Mouse (Mus musculus) thymus, postnatal 36 days (tissue): ENCODE data around the gene Gm5129.
"Not testable (repeated sequence)": the region's sequence is repeated elsewhere in the genome, so short reads cannot be mapped to it uniquely, and the experiment has no call there.

Experiments
- DNase-seq, 2 experiments: peaks; one replicate each; pipeline ENCODE4 v3.0.0; 2022; ENCODE audit warnings: mixed read lengths in 2 of 2

The Gm5129 gene

GRCm38 (mm10) chr5:29735557-29736061, at the start of gene Gm5129, which contains the start of gene Dnajb6:
Gene Gm5129, minus strand, starts transcription at chr5:29735936.
Gene Dnajb6, plus strand, starts transcription at chr5:29735688.
- peak; percentile 96 to 98 for DNase-seq

- DNase-seq: not testable (repeated sequence)
Observed at GRCm38 (mm10) chr5:29784906-29785305, 49.2 kb upstream of the Gm5129 start.

- DNase-seq: no peak
Observed at GRCm38 (mm10) chr5:29782261-29782660, 46.5 kb upstream of the Gm5129 start.

GRCm38 (mm10) chr5:29779733-29780132, 44.0 kb upstream of the Gm5129 start:
- not testable (repeated sequence) for DNase-seq

- no peak for DNase-seq
Observed at GRCm38 (mm10) chr5:29778029-29778428, 42.3 kb upstream of the Gm5129 start.

GRCm38 (mm10) chr5:29775437-29775836, 39.7 kb upstream of the Gm5129 start:
- no peak for DNase-seq

- no peak for DNase-seq
Observed at GRCm38 (mm10) chr5:29773460-29774150, 37.9 kb upstream of the Gm5129 start.

GRCm38 (mm10) chr5:29772651-29773330, 37.1 kb upstream of the Gm5129 start:
- DNase-seq: no peak

- no peak for DNase-seq
Observed at GRCm38 (mm10) chr5:29772038-29772437, 36.3 kb upstream of the Gm5129 start.

GRCm38 (mm10) chr5:29770935-29771334, 35.2 kb upstream of the Gm5129 start:
- no peak for DNase-seq

GRCm38 (mm10) chr5:29759318-29759717, 23.6 kb upstream of the Gm5129 start:
- DNase-seq: no peak

- DNase-seq: no peak
Observed at GRCm38 (mm10) chr5:29752894-29753293, 17.2 kb upstream of the Gm5129 start.

GRCm38 (mm10) chr5:29751306-29751705, 15.6 kb upstream of the Gm5129 start:
- DNase-seq: no peak

GRCm38 (mm10) chr5:29747661-29748060, 11.9 kb upstream of the Gm5129 start:
- no peak for DNase-seq

- DNase-seq: no peak
Observed at GRCm38 (mm10) chr5:29741093-29741492, 5.4 kb upstream of the Gm5129 start.

- DNase-seq: no peak
Observed at GRCm38 (mm10) chr5:29740651-29741050, 4.9 kb upstream of the Gm5129 start.

GRCm38 (mm10) chr5:29738076-29738475, 2.3 kb upstream of the Gm5129 start:
- DNase-seq: no peak

GRCm38 (mm10) chr5:29737471-29737870, 1.7 kb upstream of the Gm5129 start:
- DNase-seq: no peak

GRCm38 (mm10) chr5:29736942-29737341, 1.2 kb upstream of the Gm5129 start:
- no peak for DNase-seq

- DNase-seq: no peak
Observed at GRCm38 (mm10) chr5:29736073-29736900, 551 bp upstream of the Gm5129 start.

- no peak for DNase-seq
Observed at GRCm38 (mm10) chr5:29734831-29735510, 765 bp downstream of the Gm5129 start.

GRCm38 (mm10) chr5:29726070-29726469, 9.7 kb downstream of the Gm5129 start:
- DNase-seq: not testable (repeated sequence)

- DNase-seq: no peak
Observed at GRCm38 (mm10) chr5:29725369-29725768, 10.4 kb downstream of the Gm5129 start.
